Mouse (Mus musculus) lung, embryonic 15.5 days (tissue): ENCODE data around the gene Hspa4. TPM values are rescaled to one million over a fixed set of nuclear protein-coding genes. Genes with fewer than 3 reads are reported as not detected.
A peak's percentile ranks its signal among the peaks of the same experiment; 100 is the strongest.
"Not testable (repeated sequence)": the region's sequence is repeated elsewhere in the genome, so short reads cannot be mapped to it uniquely, and the experiment has no call there.

Experiments used
- ATAC-seq: fragments of 200-750 bp; cut with Nextera tagmentation; 2 replicates; pipeline ENCODE4 v1.8.0; 2017; ENCODE audit warnings: moderate number of reproducible peaks, borderline replicate concordance; ENCODE audit not compliant: low FRiP score, low TSS enrichment; ENCODE audit errors: extremely low read depth
- H3K27ac ChIP-seq: fragments of 300-500 bp; sonication (generic); 2 replicates; pipeline ENCODE4 v1.5.1; 2015; ENCODE audit warnings: moderate library complexity, mild to moderate bottlenecking, inconsistent platforms
- H3K27me3 ChIP-seq: fragments of 300-500 bp; sonication (generic); 2 replicates; pipeline ENCODE4 v1.6.1; 2015; ENCODE audit warnings: inconsistent platforms
- H3K36me3 ChIP-seq: fragments of 300-500 bp; sonication (generic); 2 replicates; pipeline ENCODE4 v1.6.1; 2015; ENCODE audit warnings: inconsistent platforms
- H3K4me1 ChIP-seq: fragments of 300-500 bp; sonication (generic); 2 replicates; pipeline ENCODE4 v1.6.1; 2015; ENCODE audit warnings: inconsistent platforms
- H3K4me2 ChIP-seq: fragments of 300-500 bp; sonication (generic); 2 replicates; pipeline ENCODE4 v1.6.1; 2015; ENCODE audit warnings: inconsistent platforms, mild to moderate bottlenecking, moderate library complexity
- H3K4me3 ChIP-seq: fragments of 300-500 bp; sonication (generic); 2 replicates; pipeline ENCODE4 v1.5.1; 2015; ENCODE audit warnings: mild to moderate bottlenecking, inconsistent platforms
- H3K9ac ChIP-seq: fragments of 300-500 bp; sonication (generic); 2 replicates; pipeline ENCODE4 v1.6.1; 2015; ENCODE audit warnings: inconsistent platforms
- H3K9me3 ChIP-seq: fragments of 300-500 bp; sonication (generic); 2 replicates; pipeline ENCODE4 v1.6.1; 2016; ENCODE audit warnings: inconsistent platforms
- WGBS: fragments of 180-500 bp; shearing (Covaris S2); methylation state at CpG from one replicate; pipeline ENCODE4 v1.1.7; 2015; 5-methylcytosine and 5-hydroxymethylcytosine counted together
- polyA plus RNA-seq: library from polyadenylated mRNA; unstranded; fragments of >200 nt; fragmentation: Nextera tagmentation; extraction: Ambion mirVana; gene quantifications from 2 replicates; pipeline ENCODE4 v1.2.1, GENCODE M21; 2015

The Hspa4 gene
- polyA plus RNA-seq, 1 experiment from 2014 or later, result 88.8 TPM

GRCm38 (mm10) chr11:53324512-53324968, 24.3 kb upstream of the Hspa4 start, which contains the start of gene Zcchc10:
Gene Zcchc10, plus strand, starts transcription at chr11:53324679.
- H3K27me3 ChIP-seq, result no peaks in the 10 kb centered on the region
- 0 out of 2 replicates have a peak within 1 kb of the TSS, but pooled peaks have one; percentile 8 for H3K27ac ChIP-seq
- H3K36me3 ChIP-seq, result peaks cover 19% of the 10 kb centered on the region
- H3K9ac ChIP-seq, result peak within 1 kb of the TSS; percentile 69
- H3K4me2 ChIP-seq, result peak within 1 kb of the TSS; percentile 59
- H3K9me3 ChIP-seq, result no peaks in the 10 kb centered on the region
- H3K4me1 ChIP-seq, result peaks cover 13% of the 10 kb centered on the region
- WGBS, result under 1% methylated on average over 21 of the region's 21 CpGs
- H3K4me3 ChIP-seq, result peak within 1 kb of the TSS; percentile 59
- peak; percentile 96; the same call in 1 of the 2 replicates for ATAC-seq

- not testable (repeated sequence) for H3K27me3 ChIP-seq, H3K9me3 ChIP-seq, H3K4me3 ChIP-seq, ATAC-seq, H3K4me1 ChIP-seq, H3K27ac ChIP-seq, H3K36me3 ChIP-seq, H3K4me2 ChIP-seq, H3K9ac ChIP-seq
- WGBS, result 92% methylated on average over 13 of the region's 13 CpGs
Observed at GRCm38 (mm10) chr11:53319867-53320266, 19.6 kb upstream of the Hspa4 start.

- H3K9me3 ChIP-seq, H3K36me3 ChIP-seq, H3K27me3 ChIP-seq, H3K4me3 ChIP-seq, ATAC-seq, H3K4me2 ChIP-seq, H3K9ac ChIP-seq, H3K27ac ChIP-seq: not testable (repeated sequence)
- 86% methylated on average over 3 of the region's 3 CpGs for WGBS
- peaks cover 11% of the 10 kb centered on the region for H3K4me1 ChIP-seq
Observed at GRCm38 (mm10) chr11:53318568-53318967, 18.3 kb upstream of the Hspa4 start.

- no peak overlapping the region for H3K4me2 ChIP-seq
- peaks cover 11% of the 10 kb centered on the region for H3K4me1 ChIP-seq
- H3K36me3 ChIP-seq, result no peaks in the 10 kb centered on the region
- H3K27me3 ChIP-seq, result no peaks in the 10 kb centered on the region
- no peak overlapping the region for H3K9ac ChIP-seq
- H3K4me3 ChIP-seq, result no peak overlapping the region
- no peak overlapping the region for H3K27ac ChIP-seq
- 71% methylated on average over 7 of the region's 7 CpGs for WGBS
- no peaks in the 10 kb centered on the region for H3K9me3 ChIP-seq
- ATAC-seq, result no peak
Observed at GRCm38 (mm10) chr11:53318041-53318440, 17.8 kb upstream of the Hspa4 start.

- WGBS, result 33% methylated on average over 6 of the region's 6 CpGs
- no peak for ATAC-seq
- peak overlapping the region; percentile 58 for H3K27ac ChIP-seq
Observed at GRCm38 (mm10) chr11:53316996-53317395, 16.7 kb upstream of the Hspa4 start.

GRCm38 (mm10) chr11:53314770-53315173, 14.5 kb upstream of the Hspa4 start:
- H3K9me3 ChIP-seq, result no peaks in the 10 kb centered on the region
- H3K4me1 ChIP-seq, result peaks cover 11% of the 10 kb centered on the region
- H3K4me3 ChIP-seq, result no peak overlapping the region
- H3K27ac ChIP-seq, result peak overlapping the region; percentile 54
- H3K9ac ChIP-seq, result no peak overlapping the region
- H3K4me2 ChIP-seq, result no peak overlapping the region
- peak; percentile 39; the same call in 1 of the 2 replicates for ATAC-seq
- WGBS, result 4% methylated on average over 1 of the region's 1 CpGs
- no peaks in the 10 kb centered on the region for H3K36me3 ChIP-seq
- no peaks in the 10 kb centered on the region for H3K27me3 ChIP-seq

More at GRCm38 (mm10) chr11:53316996-53317395, 16.7 kb upstream of the Hspa4 start:
- no peak overlapping the region for H3K4me2 ChIP-seq
- no peaks in the 10 kb centered on the region for H3K27me3 ChIP-seq
- no peaks in the 10 kb centered on the region for H3K36me3 ChIP-seq
- H3K4me1 ChIP-seq, result peaks cover 11% of the 10 kb centered on the region
- H3K9ac ChIP-seq, result no peak overlapping the region
- H3K9me3 ChIP-seq, result no peaks in the 10 kb centered on the region
- no peak overlapping the region for H3K4me3 ChIP-seq

- ATAC-seq, H3K9ac ChIP-seq, H3K27ac ChIP-seq, H3K9me3 ChIP-seq, H3K4me2 ChIP-seq, H3K36me3 ChIP-seq, H3K4me3 ChIP-seq, H3K27me3 ChIP-seq: not testable (repeated sequence)
- 72% methylated on average over 1 of the region's 1 CpGs for WGBS
- H3K4me1 ChIP-seq, result peaks cover 24% of the 10 kb centered on the region
Observed at GRCm38 (mm10) chr11:53312823-53313222, 12.6 kb upstream of the Hspa4 start.

- H3K9me3 ChIP-seq, result no peaks in the 10 kb centered on the region
- H3K9ac ChIP-seq, result no peak overlapping the region
- no peaks in the 10 kb centered on the region for H3K36me3 ChIP-seq
- no peak overlapping the region for H3K27ac ChIP-seq
- no peak for ATAC-seq
- no peak overlapping the region for H3K4me2 ChIP-seq
- H3K27me3 ChIP-seq, result no peaks in the 10 kb centered on the region
- no peak overlapping the region for H3K4me3 ChIP-seq
- H3K4me1 ChIP-seq, result peaks cover 25% of the 10 kb centered on the region
- 53% methylated on average over 1 of the region's 1 CpGs for WGBS
Observed at GRCm38 (mm10) chr11:53311385-53311784, 11.1 kb upstream of the Hspa4 start.

- H3K9me3 ChIP-seq, result no peaks in the 10 kb centered on the region
- no peak overlapping the region for H3K9ac ChIP-seq
- no peak overlapping the region for H3K4me2 ChIP-seq
- no peaks in the 10 kb centered on the region for H3K27me3 ChIP-seq
- H3K36me3 ChIP-seq, result no peaks in the 10 kb centered on the region
- peak overlapping the region; percentile 86 for H3K27ac ChIP-seq
- ATAC-seq, result peak; percentile 80
- peaks cover 21% of the 10 kb centered on the region for H3K4me1 ChIP-seq
- no peak overlapping the region for H3K4me3 ChIP-seq
- WGBS, result 18% methylated on average over 2 of the region's 2 CpGs
Observed at GRCm38 (mm10) chr11:53308884-53309310, 8.6 kb upstream of the Hspa4 start.

GRCm38 (mm10) chr11:53308251-53308864, 8.1 kb upstream of the Hspa4 start:
- Histone ChIP-seq H3K27me3 (no peaks in the 10 kb centered on the region), H3K4me2 (0 out of 2 replicates have a peak overlapping the region, but pooled peaks have one; percentile 11), H3K4me1 (peaks cover 21% of the 10 kb centered on the region), H3K27ac (peak overlapping the region; percentile 86), H3K36me3 (no peaks in the 10 kb centered on the region), H3K9ac (no peak overlapping the region), H3K9me3 (no peaks in the 10 kb centered on the region), H3K4me3 (no peak overlapping the region)
- ATAC-seq, result peak; percentile 85

GRCm38 (mm10) chr11:53307558-53308065, 7.4 kb upstream of the Hspa4 start:
- peak; percentile 44; the same call in 1 of the 2 replicates for ATAC-seq
- WGBS, result 32% methylated on average over 10 of the region's 10 CpGs

GRCm38 (mm10) chr11:53306965-53307364, 6.7 kb upstream of the Hspa4 start:
- no peaks in the 10 kb centered on the region for H3K27me3 ChIP-seq
- 28% methylated on average over 2 of the region's 2 CpGs for WGBS
- no peaks in the 10 kb centered on the region for H3K36me3 ChIP-seq
- H3K4me1 ChIP-seq, result peaks cover 21% of the 10 kb centered on the region
- H3K4me2 ChIP-seq, result no peak overlapping the region
- no peak overlapping the region for H3K4me3 ChIP-seq
- no peak overlapping the region for H3K9ac ChIP-seq
- H3K27ac ChIP-seq, result peak overlapping the region; percentile 86
- no peak for ATAC-seq
- H3K9me3 ChIP-seq, result no peaks in the 10 kb centered on the region

More at GRCm38 (mm10) chr11:53307558-53308065, 7.4 kb upstream of the Hspa4 start:
- no peak overlapping the region for H3K9ac ChIP-seq
- peaks cover 21% of the 10 kb centered on the region for H3K4me1 ChIP-seq
- H3K36me3 ChIP-seq, result no peaks in the 10 kb centered on the region
- no peak overlapping the region for H3K4me3 ChIP-seq
- H3K27ac ChIP-seq, result peak overlapping the region; percentile 86
- H3K9me3 ChIP-seq, result no peaks in the 10 kb centered on the region
- H3K27me3 ChIP-seq, result no peaks in the 10 kb centered on the region
- peak overlapping the region; percentile 11; the same call in 1 of the 2 replicates for H3K4me2 ChIP-seq
